Mouse (Mus musculus): ENCODE data around the gene Kcnn4.

Kcnn4 gene

GRCm38 (mm10) chr7:24366716-24367632 is 3.1 kb upstream of the Kcnn4 start:
- no peak for DNase-seq

DNA sequence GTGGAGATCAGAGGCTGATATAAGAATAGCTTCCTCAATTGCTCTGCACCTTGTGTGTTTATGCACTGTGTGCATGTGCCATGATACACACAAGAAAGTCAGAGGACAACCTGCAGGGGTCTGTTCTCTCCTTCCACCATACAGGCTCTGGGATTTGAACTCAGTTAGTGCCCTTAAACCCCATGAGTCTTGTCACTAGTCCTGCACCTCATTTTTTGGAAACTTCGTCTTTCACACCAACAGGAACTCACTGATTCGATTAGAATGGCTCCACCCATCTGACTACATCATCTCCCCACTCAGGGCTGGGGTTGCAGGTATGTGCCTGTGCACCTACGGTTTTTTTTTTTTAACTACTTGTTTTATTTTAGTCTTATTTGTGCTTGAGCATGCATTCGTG is 1.8 kb upstream of the Kcnn4 start:
- no peak for DNase-seq

DNA sequence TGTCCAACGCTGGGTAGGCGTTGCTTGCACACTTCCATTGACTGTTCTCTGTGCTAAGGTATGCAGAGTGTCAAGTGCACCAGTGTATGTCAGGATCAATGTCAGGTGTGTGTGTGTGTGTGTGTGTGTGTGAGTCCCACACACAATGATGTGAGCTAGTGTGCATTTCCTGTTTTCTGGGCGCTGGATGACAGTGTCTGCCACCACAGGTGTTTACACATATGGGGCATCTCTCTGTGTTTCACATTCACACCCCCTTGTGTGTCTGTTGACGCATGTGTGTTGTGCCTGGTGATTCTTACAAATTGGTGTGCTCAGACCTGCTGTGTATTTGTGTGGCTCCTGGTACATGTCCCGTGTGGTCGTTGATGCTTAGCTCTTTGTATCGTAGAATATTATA is 1.1 kb upstream of the Kcnn4 start:
- no peak for DNase-seq

- no peak for DNase-seq
Observed at GRCm38 (mm10) chr7:24371012-24371808, 1.1 kb downstream of the Kcnn4 start.

GRCm38 (mm10) chr7:24371809-24372145 is 1.7 kb downstream of the Kcnn4 start:
- DNase-seq, result no peak

DNA sequence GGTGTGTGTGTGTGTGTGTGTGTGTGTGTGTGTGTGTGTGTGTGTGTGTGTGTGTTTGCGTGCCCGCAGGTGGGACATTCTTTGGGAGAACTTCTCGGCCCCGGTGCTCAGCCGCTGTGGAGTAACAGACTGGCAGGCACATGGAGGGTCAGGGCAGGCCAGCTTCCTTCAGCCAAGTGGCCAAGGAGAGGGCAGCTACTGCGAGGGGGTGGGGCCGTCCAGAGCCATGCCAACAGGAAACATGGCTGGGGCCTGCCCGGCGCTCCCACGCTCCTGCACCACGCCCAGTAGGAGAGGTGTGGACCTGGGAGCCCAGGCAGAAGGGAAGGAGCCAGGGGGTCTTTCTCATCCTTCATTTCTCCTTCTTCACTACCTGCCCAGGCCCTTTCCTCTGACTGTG is 2.2 kb downstream of the Kcnn4 start:
- no peak for DNase-seq

- DNase-seq, result no peak
Observed at GRCm38 (mm10) chr7:24372786-24373185, 2.7 kb downstream of the Kcnn4 start.

- DNase-seq, result peak; percentile 19 to 51
Observed at GRCm38 (mm10) chr7:24373538-24374379, 3.7 kb downstream of the Kcnn4 start.

DNA sequence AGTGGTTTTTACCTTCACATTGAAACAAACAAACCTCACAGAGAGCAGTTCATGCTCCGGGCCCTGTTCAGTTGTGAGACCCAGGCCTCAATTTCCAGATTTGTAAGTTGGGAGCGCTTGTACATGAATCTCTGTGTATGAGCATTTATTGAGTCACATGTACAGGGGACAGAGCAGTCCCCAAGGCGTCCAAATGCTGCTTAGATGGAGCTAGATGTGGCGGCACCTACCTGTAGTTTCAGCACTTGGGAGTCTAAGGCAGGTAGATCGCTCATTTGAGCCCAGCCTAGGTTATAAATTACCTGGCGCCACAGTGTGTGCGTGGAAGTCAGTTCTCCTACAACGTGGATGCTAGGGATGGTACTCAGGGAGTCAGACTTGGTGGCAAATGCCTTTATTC is 6.4 kb downstream of the Kcnn4 start:
- no peak for DNase-seq

DNA sequence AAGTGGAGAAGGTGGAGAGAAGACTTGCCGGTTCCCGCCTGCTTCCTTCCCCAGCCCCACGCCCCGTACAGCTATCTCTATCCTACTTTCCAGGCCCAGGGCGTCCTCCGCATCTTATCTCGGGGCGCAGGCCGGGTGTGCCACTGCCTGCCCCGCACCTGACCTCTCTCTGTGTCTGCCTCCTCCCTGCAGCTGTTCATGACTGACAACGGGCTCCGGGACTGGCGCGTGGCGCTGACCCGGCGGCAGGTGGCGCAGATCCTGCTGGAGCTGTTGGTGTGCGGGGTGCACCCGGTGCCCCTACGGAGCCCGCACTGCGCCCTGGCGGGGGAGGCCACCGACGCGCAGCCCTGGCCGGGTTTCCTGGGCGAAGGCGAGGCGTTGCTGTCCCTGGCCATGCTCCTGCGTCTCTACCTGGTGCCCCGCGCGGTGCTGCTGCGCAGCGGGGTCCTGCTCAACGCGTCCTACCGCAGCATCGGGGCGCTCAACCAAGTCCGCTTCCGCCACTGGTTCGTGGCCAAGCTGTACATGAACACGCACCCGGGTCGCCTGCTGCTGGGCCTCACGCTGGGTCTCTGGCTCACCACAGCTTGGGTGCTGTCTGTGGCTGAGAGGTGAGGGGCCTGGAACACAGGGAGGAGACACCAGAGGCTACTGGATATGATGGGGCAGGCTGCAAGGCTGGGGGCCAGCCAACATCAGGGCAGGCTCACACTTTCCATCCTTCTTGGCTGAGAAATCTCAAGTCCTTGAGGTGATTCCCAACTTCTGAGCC is 7.2 kb downstream of the Kcnn4 start:
- DNase-seq, result peak; percentile 41 to 58

- DNase-seq, result no peak
Observed at GRCm38 (mm10) chr7:24378049-24378701, 8.1 kb downstream of the Kcnn4 start.

GRCm38 (mm10) chr7:24379934-24380333 is 9.9 kb downstream of the Kcnn4 start:
- DNase-seq, result no peak

DNA sequence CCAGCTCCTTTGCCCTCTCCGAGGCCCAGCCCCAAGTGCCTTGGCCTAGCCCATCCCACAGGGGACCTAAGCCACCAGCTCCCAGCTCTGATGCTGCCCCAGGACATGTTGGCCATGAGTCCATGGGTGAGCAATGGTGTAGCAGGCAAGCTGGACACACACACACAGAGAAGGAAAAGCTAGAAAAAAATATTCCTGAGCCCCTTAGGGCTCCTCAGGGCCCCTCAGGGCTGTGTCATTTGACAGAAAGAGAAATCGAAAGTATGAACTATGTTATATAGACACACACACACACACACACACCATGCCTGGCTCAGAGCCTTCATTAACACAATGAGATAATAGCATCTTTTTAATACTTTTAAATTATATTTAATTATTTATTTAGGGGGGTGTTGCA is 10.3 kb downstream of the Kcnn4 start:
- DNase-seq, result no peak

DNA sequence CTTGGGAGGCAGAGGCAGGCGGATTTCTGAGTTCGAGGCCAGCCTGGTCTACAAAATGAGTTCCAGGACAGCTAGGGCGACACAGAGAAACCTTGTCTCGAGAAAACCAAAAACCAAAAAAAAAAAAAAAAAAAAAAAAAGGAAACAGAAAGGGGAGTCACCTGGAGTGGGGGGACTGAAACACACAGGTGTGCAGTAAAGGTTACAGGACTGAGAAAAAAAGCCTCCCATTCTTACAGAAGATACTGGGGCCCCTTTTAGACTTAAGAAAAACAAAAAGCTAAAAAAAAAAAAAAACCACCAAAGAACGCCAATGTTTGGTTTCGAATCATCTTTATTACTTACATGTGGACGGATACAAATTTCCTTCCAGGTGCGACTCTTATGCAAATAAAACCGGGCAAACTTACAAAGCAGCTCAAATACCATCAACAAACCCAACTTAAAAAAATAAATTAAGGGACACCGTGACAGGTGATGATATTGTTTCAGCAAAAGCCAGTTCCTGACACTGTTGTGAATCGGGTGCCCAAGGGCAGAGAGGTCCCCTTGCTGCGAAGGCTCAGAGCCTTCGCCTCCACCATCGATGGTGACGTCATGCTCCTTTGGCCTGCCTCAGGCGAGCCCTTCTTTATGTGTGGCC is 12.8 kb downstream of the Kcnn4 start:
- no peak for DNase-seq

GRCm38 (mm10) chr7:24384070-24384469 is 14.0 kb downstream of the Kcnn4 start:
- no peak for DNase-seq

GRCm38 (mm10) chr7:24384827-24385226 is 14.8 kb downstream of the Kcnn4 start:
- DNase-seq, result peak; percentile 67 to 81

GRCm38 (mm10) chr7:24387059-24387556 is 17.0 kb downstream of the Kcnn4 start:
- DNase-seq, result no peak

- DNase-seq, result no peak
Observed at GRCm38 (mm10) chr7:24389516-24390187, 19.6 kb downstream of the Kcnn4 start.

- no peak for DNase-seq
Observed at GRCm38 (mm10) chr7:24390512-24390911, 20.4 kb downstream of the Kcnn4 start.

DNA sequence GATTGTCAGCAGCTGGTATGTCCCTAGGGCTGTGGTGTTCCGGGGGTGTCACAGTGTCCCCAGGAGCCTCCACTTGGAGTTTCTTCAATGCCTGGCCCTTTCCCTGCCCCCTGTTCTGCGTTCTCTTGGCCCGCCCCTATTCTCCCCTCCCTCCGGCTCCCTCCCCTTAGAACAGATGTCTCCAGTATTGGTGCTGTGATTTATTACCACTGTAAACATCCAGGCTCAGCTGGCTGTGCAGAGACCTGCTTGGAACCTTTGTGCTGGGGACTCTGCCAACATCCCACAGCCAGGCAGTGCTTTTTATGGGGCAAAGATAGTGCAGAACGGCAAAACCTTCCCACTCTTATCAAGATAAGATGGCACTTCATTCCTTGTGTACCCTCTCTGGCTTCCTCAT is 21.0 kb downstream of the Kcnn4 start:
- DNase-seq, result no peak
